Mouse (Mus musculus) hindbrain, embryonic 11.5 days (tissue): Measurements from ENCODE around the gene Arid5b. TPM values are rescaled to one million over a fixed set of nuclear protein-coding genes. Genes with fewer than 3 reads are reported as not detected.
"Not testable (repeated sequence)": the region's sequence is repeated elsewhere in the genome, so short reads cannot be mapped to it uniquely, and the experiment has no call there.

Source experiments
- ATAC-seq: fragments of 200-750 bp; cut with Nextera tagmentation; 2 replicates; pipeline ENCODE4 v1.8.0; 2017; ENCODE audit warnings: mild to moderate bottlenecking, moderate TSS enrichment, moderate library complexity; ENCODE audit not compliant: low FRiP score
- DNase-seq: peaks from one replicate; pipeline ENCODE4 v3.0.0-alpha.2; 2015; ENCODE audit warnings: low spot score
- H3K27ac ChIP-seq: fragments of 300-500 bp; sonication (generic); 2 replicates; pipeline ENCODE4 v1.5.1; 2014; ENCODE audit warnings: mild to moderate bottlenecking, low read depth, low read length
- H3K27me3 ChIP-seq: fragments of 300-500 bp; sonication (generic); 2 replicates; pipeline ENCODE4 v1.6.1; 2014; ENCODE audit warnings: mild to moderate bottlenecking, low read length, moderate library complexity, mixed read lengths; ENCODE audit not compliant: control insufficient read depth, insufficient read depth
- H3K36me3 ChIP-seq: fragments of 300-500 bp; sonication (generic); 2 replicates; pipeline ENCODE4 v1.6.1; 2014; ENCODE audit warnings: mild to moderate bottlenecking, low read length, moderate library complexity, mixed read lengths; ENCODE audit not compliant: control insufficient read depth, insufficient read depth
- H3K4me1 ChIP-seq: fragments of 300-500 bp; sonication (generic); replicated peaks from 2 replicates; pipeline ENCODE4 v1.6.1; 2014; ENCODE audit warnings: low read length, mixed read lengths; ENCODE audit not compliant: control insufficient read depth, insufficient read depth
- H3K4me2 ChIP-seq: fragments of 300-500 bp; sonication (generic); replicated peaks from 2 replicates; pipeline ENCODE4 v1.6.1; 2014; ENCODE audit warnings: mild to moderate bottlenecking, low read depth, low read length
- H3K4me3 ChIP-seq: fragments of 300-500 bp; sonication (generic); 2 replicates; pipeline ENCODE4 v1.5.1; 2014; ENCODE audit warnings: low read depth, low read length
- H3K9ac ChIP-seq: fragments of 300-500 bp; sonication (generic); 2 replicates; pipeline ENCODE4 v1.6.1; 2014; ENCODE audit warnings: low read depth, low read length
- H3K9me3 ChIP-seq: fragments of 300-500 bp; sonication (generic); 2 replicates; pipeline ENCODE4 v1.6.1; 2016; ENCODE audit warnings: low read length; ENCODE audit not compliant: control insufficient read depth
- WGBS: fragments of 180-500 bp; shearing (Covaris S2); extraction: QIAGEN DNeasy Blood & Tissue Kit; methylation state at CpG from one replicate; pipeline ENCODE4 v1.1.7; 2014; 5-methylcytosine and 5-hydroxymethylcytosine counted together
- polyA plus RNA-seq: library from polyadenylated mRNA; unstranded; fragments of >200 nt; fragmentation: Nextera tagmentation; extraction: Ambion mirVana; gene quantifications from 2 replicates; pipeline ENCODE4 v1.2.1, GENCODE M21; 2014

The Arid5b gene
- polyA plus RNA-seq, 1 experiment from 2014 or later = 23.3 TPM

- not testable (repeated sequence) for H3K4me1 ChIP-seq, H3K27ac ChIP-seq, H3K27me3 ChIP-seq, H3K4me2 ChIP-seq, ATAC-seq, H3K36me3 ChIP-seq, H3K4me3 ChIP-seq, H3K9ac ChIP-seq, DNase-seq, H3K9me3 ChIP-seq
- WGBS = 94% methylated on average over 7 of the region's 7 CpGs
Measured at GRCm38 (mm10) chr10:68099801-68100200, 178.7 kb downstream of the Arid5b start.

- WGBS = 94% methylated on average over 19 of the region's 19 CpGs
- DNase-seq = no peak
- Histone ChIP-seq H3K4me3 (no peak overlapping the region), H3K27me3 (no peaks in the 10 kb centered on the region), H3K9me3 (no peaks in the 10 kb centered on the region), H3K27ac (no peak overlapping the region), H3K36me3 (peaks cover 9% of the 10 kb centered on the region), H3K4me2 (no peak overlapping the region), H3K4me1 (no peaks in the 10 kb centered on the region), H3K9ac (no peak overlapping the region)
- ATAC-seq = no peak
Measured at GRCm38 (mm10) chr10:68097821-68098675, 180.5 kb downstream of the Arid5b start.

DNA sequence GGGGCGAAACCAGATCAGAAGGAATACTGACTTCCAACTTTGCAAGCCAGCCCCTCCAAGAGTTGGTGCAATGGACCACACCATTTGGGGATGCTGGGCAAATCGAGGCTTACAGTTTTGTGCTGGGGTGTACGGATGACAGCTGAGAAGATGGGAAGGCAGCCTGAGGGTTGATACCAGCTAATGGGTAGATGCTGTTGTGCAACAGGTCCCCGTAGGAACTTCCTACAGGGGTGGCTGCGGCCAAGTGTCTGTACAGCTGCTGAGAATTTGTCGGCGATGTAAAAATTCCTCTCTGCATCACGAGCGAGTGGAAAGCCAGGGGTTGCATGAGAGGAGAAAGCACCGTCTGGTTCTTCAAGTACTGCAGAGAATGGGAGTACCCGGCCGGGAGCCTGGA lies 182.1 kb downstream of the Arid5b start:
- Histone ChIP-seq H3K9me3 (no peaks in the 10 kb centered on the region), H3K4me2 (no peak overlapping the region), H3K36me3 (peaks cover 9% of the 10 kb centered on the region), H3K4me3 (no peak overlapping the region), H3K4me1 (no peaks in the 10 kb centered on the region), H3K9ac (no peak overlapping the region), H3K27me3 (no peaks in the 10 kb centered on the region), H3K27ac (no peak overlapping the region)
- 93% methylated on average over 12 of the region's 12 CpGs for WGBS
- DNase-seq (no peak), ATAC-seq (no peak)

DNA sequence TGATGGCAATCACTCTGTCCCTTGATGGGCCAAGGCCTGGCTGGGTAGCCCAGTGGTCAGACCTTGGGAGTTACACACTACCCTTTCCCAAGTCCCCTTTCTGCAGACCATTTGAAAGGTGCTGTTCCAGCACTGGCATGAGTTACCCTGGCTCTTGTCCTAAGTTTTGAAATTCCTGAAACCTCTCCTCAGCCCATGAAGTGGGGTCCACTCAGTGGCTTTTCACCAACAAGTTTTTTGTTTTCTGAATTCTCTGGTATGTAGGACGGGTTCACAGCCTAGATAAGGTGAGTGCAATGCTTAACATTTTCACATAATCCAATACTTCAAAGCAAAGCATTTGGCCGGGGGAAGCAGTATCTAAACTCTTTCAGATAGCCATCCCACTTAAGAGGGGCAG lies 183.4 kb downstream of the Arid5b start:
- H3K4me3 ChIP-seq = no peak overlapping the region
- H3K9me3 ChIP-seq = no peaks in the 10 kb centered on the region
- no peaks in the 10 kb centered on the region for H3K4me1 ChIP-seq
- no peak overlapping the region for H3K27ac ChIP-seq
- ATAC-seq (no peak), DNase-seq (no peak)
- WGBS = 81% methylated on average over 2 of the region's 2 CpGs
- H3K27me3 ChIP-seq = no peaks in the 10 kb centered on the region
- H3K36me3 ChIP-seq = peaks cover 9% of the 10 kb centered on the region
- no peak overlapping the region for H3K9ac ChIP-seq
- no peak overlapping the region for H3K4me2 ChIP-seq

DNA sequence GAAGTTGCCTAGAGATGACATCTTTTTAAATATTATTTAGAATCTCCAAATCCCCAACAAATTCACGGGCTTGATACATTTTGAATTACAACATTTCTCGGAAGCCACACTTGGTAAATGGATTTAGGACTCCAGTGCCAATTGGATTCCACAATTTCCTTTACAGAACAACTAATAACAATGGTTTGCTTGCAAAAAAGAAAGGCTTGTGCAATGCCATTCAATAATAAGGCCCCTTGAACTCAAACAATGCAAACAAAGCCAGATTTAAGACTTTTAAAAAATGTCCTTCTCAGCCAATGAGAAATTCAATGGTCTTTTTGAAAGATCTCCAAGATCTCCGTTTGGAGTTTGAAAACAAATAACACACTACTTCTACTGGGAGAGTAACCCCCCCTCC lies 185.0 kb downstream of the Arid5b start:
- Histone ChIP-seq H3K4me1 (no peaks in the 10 kb centered on the region), H3K4me2 (no peak overlapping the region), H3K9me3 (no peaks in the 10 kb centered on the region), H3K27me3 (no peaks in the 10 kb centered on the region), H3K4me3 (no peak overlapping the region), H3K27ac (no peak overlapping the region), H3K36me3 (peaks cover 9% of the 10 kb centered on the region), H3K9ac (no peak overlapping the region)
- 81% methylated on average over 3 of the region's 3 CpGs for WGBS
- no peak for ATAC-seq
- DNase-seq = no peak

GRCm38 (mm10) chr10:68091840-68092239 lies 186.7 kb downstream of the Arid5b start:
- H3K4me1 ChIP-seq = no peaks in the 10 kb centered on the region
- H3K27me3 ChIP-seq = no peaks in the 10 kb centered on the region
- peaks cover 3% of the 10 kb centered on the region; the same call in 1 of the 2 replicates for H3K36me3 ChIP-seq
- no peak overlapping the region for H3K4me3 ChIP-seq
- H3K9ac ChIP-seq = no peak overlapping the region
- no peak for ATAC-seq
- WGBS = 90% methylated on average over 4 of the region's 4 CpGs
- no peak overlapping the region for H3K4me2 ChIP-seq
- H3K9me3 ChIP-seq = no peaks in the 10 kb centered on the region
- DNase-seq = no peak
- H3K27ac ChIP-seq = no peak overlapping the region

GRCm38 (mm10) chr10:68091011-68091410 lies 187.5 kb downstream of the Arid5b start:
- Histone ChIP-seq H3K4me1 (no peaks in the 10 kb centered on the region), H3K27ac (no peak overlapping the region), H3K9me3 (no peaks in the 10 kb centered on the region), H3K4me2 (no peak overlapping the region), H3K9ac (no peak overlapping the region), H3K36me3 (no peaks in the 10 kb centered on the region), H3K27me3 (no peaks in the 10 kb centered on the region), H3K4me3 (no peak overlapping the region)
- DNase-seq (no peak), ATAC-seq (no peak)
- 86% methylated on average over 11 of the region's 11 CpGs for WGBS

DNA sequence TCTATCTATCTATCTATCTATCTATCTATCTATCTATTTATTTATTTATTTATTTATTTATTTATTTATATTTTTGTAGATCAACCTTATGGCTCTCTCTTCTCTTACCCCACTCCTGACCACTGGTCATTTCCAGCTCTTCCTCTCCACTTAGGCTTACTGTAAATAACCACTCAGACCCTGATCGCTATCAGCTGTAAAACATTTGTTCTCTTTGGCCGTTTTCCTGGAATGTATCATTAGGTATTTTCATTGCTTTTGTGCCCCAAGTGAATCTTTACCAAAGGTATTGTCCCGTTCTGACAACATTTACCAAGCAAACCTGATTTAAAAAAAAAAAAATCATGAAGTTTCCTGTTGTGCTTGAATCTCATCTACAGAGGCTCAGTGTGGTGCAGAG lies 188.0 kb downstream of the Arid5b start:
- Histone ChIP-seq H3K4me3 (no peak overlapping the region), H3K9ac (no peak overlapping the region), H3K9me3 (no peaks in the 10 kb centered on the region), H3K36me3 (no peaks in the 10 kb centered on the region), H3K27me3 (no peaks in the 10 kb centered on the region), H3K27ac (no peak overlapping the region), H3K4me2 (no peak overlapping the region), H3K4me1 (no peaks in the 10 kb centered on the region)
- no peak for DNase-seq
- WGBS = 92% methylated on average over 3 of the region's 3 CpGs
- ATAC-seq = no peak

DNA sequence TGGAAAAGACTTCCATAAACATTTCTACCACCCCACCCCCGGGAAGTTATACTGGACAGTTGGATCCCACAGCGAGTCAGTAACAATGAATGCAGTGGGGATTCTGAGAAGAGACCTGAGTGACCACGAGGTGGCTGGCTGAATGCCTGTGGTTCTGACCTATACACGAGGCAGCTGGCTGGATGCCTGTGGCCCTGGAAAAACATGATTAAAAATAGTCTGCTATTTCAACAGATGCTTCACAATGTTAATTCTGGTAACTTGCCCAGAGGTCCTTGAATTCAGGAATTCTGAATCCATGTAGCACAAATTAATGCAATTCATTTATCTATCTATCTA lies 188.4 kb downstream of the Arid5b start:
- DNase-seq (no peak), ATAC-seq (no peak)
- WGBS = 88% methylated on average over 4 of the region's 4 CpGs
- Histone ChIP-seq H3K36me3 (no peaks in the 10 kb centered on the region), H3K4me1 (no peaks in the 10 kb centered on the region), H3K4me2 (no peak overlapping the region), H3K27ac (no peak overlapping the region), H3K9me3 (no peaks in the 10 kb centered on the region), H3K27me3 (no peaks in the 10 kb centered on the region), H3K9ac (no peak overlapping the region), H3K4me3 (no peak overlapping the region)
